Mouse (Mus musculus): ENCODE data around the gene Prl3c1. TPM values are rescaled to one million over a fixed set of nuclear protein-coding genes. Genes with fewer than 3 reads are reported as not detected.
"Not testable (repeated sequence)": the region's sequence is repeated elsewhere in the genome, so short reads cannot be mapped to it uniquely, and the experiment has no call there.

The Prl3c1 gene
- total RNA-seq (2017): not detected in 2 replicates

GRCm38 (mm10) chr13:27196359-27196758, at the start of gene Prl3c1:
Prl3c1 (plus strand) TSS chr13:27196659.
- no peak for ATAC-seq (replicated peaks in 1 of 2; ENCODE audit: insufficient read depth in 1 of 2, low FRiP score in 2 of 2, low TSS enrichment in 1 of 2, low read depth in 1 of 2, poor library complexity in 2 of 2, severe bottlenecking in 2 of 2)

- no peak for ATAC-seq (replicated peaks in 1 of 2; ENCODE audit: insufficient read depth in 1 of 2, low FRiP score in 2 of 2, low TSS enrichment in 1 of 2, low read depth in 1 of 2, poor library complexity in 2 of 2, severe bottlenecking in 2 of 2)
Measured at GRCm38 (mm10) chr13:27148264-27148663, 48.2 kb upstream of the Prl3c1 start.

GRCm38 (mm10) chr13:27156490-27156889, 40.0 kb upstream of the Prl3c1 start, which contains the start of gene Prl3d3:
Prl3d3 (plus strand) TSS chr13:27156790.
- ATAC-seq (replicated peaks in 1 of 2; ENCODE audit: insufficient read depth in 1 of 2, low FRiP score in 2 of 2, low TSS enrichment in 1 of 2, low read depth in 1 of 2, poor library complexity in 2 of 2, severe bottlenecking in 2 of 2): not testable (repeated sequence)

- ATAC-seq (replicated peaks in 1 of 2; ENCODE audit: insufficient read depth in 1 of 2, low FRiP score in 2 of 2, low TSS enrichment in 1 of 2, low read depth in 1 of 2, poor library complexity in 2 of 2, severe bottlenecking in 2 of 2): no peak
Measured at GRCm38 (mm10) chr13:27241547-27241946, 45.1 kb downstream of the Prl3c1 start, which contains the start of gene Prl3b1. Prl3b1 (plus strand) TSS chr13:27241847.

Other genes starting within 250 kb of the Prl3c1 start
- gene Prl, start 139.1 kb upstream of the Prl3c1 start, total RNA-seq (2017): not detected in 2 replicates
- not detected in 2 replicates for gene Prl3d1, start 102.5 kb upstream of the Prl3c1 start, total RNA-seq (2017)
- gene Prl3d2, start 75.0 kb upstream of the Prl3c1 start, total RNA-seq (2017): not detected in 2 replicates
- not detected in 2 replicates for gene Prl3d3, start 39.9 kb upstream of the Prl3c1 start, total RNA-seq (2017)
- not detected in 2 replicates for gene Prl3b1, start 45.2 kb downstream of the Prl3c1 start, total RNA-seq (2017)
- gene Prl3a1, start 62.8 kb downstream of the Prl3c1 start, total RNA-seq (2017): not detected in 2 replicates
- not detected in 2 replicates for gene Prl6a1, start 116.0 kb downstream of the Prl3c1 start, total RNA-seq (2017)
- gene Prl8a2, start 149.0 kb downstream of the Prl3c1 start, total RNA-seq (2017): not detected in 2 replicates
- not detected in 2 replicates for gene Prl2b1, start 194.2 kb downstream of the Prl3c1 start, total RNA-seq (2017)
- not detected in 2 replicates for gene Prl8a6, start 242.0 kb downstream of the Prl3c1 start, total RNA-seq (2017)